ENCODE assay signal across 27 mouse cellular contexts in genomic region chr1:156811928-156812327, GRCm38 (mm10). TPM values are rescaled to one million over a fixed set of nuclear protein-coding genes. Genes with fewer than 3 reads are reported as not detected.
DNase-seq lines count a peak whose midpoint lies in the region; ATAC-seq lines count a peak whose summit lies in the region.
"Had no signal": no experiment of that assay in that cellular context is flagged by ENCODE, and none has a peak within 500 bp of the region (broad histone marks: within the 10 kb centered on the region; RNA-seq: fewer than 3 reads in every experiment).

No protein-coding gene starts in this region.

- no peak for DNase-seq in frontal cortex, postnatal 36 days (ENCODE audit: low spot score in 2 of 2)
- DNase-seq in hindbrain, embryonic 11.5 days (ENCODE audit: low spot score) = no peak
- DNase-seq in brain, adult 2 months (ENCODE audit: low read depth, low spot score) = peak; percentile 20
- DNase-seq in large intestine, adult 2 months (ENCODE audit: low read depth, low spot score) = peak; percentile 59
- DNase-seq: adrenal gland, postnatal 10 days; adrenal gland, postnatal 36 days; cerebellum, adult 11 months; cerebellum, adult 2 months; cerebellum, adult 9-11 months; cerebellum, postnatal 36 days; embryo, embryonic 11 days; gastrocnemius, adult 2 months; gastrocnemius, postnatal 14 days; heart, adult 18-20 months; heart, postnatal 14 days; heart, postnatal 4 days; kidney, adult 11 months had no signal

- no peaks in the 10 kb centered on the region for H3K9me3 ChIP-seq in hindbrain, embryonic 16.5 days (ENCODE audit: control insufficient read depth, low read length)
- H3K9me3 ChIP-seq in hindbrain, embryonic 11.5 days (ENCODE audit: control insufficient read depth, low read length) = no peaks in the 10 kb centered on the region
- H3K9me3 ChIP-seq: embryonic facial prominence, embryonic 10.5 days; embryonic facial prominence, embryonic 13.5 days; forebrain, embryonic 12.5 days; forebrain, embryonic 15.5 days; heart, embryonic 13.5 days; hindbrain, embryonic 12.5 days had no signal

- no peak overlapping the region for H3K4me2 ChIP-seq in hindbrain, embryonic 16.5 days (ENCODE audit: low read length)
- no peak overlapping the region for H3K4me2 ChIP-seq in hindbrain, embryonic 11.5 days (replicated peaks; ENCODE audit: low read depth, low read length)
- H3K4me2 ChIP-seq: embryonic facial prominence, embryonic 13.5 days; forebrain, embryonic 12.5 days; forebrain, embryonic 15.5 days; heart, embryonic 13.5 days; hindbrain, embryonic 12.5 days had no signal

- no peak overlapping the region for H3K4me3 ChIP-seq in hindbrain, embryonic 16.5 days (ENCODE audit: low read length)
- H3K4me3 ChIP-seq in hindbrain, embryonic 11.5 days (ENCODE audit: low read depth, low read length) = no peak overlapping the region
- H3K4me3 ChIP-seq: embryonic facial prominence, embryonic 10.5 days; embryonic facial prominence, embryonic 13.5 days; erythroblast, embryonic 14.5 days; forebrain, embryonic 12.5 days; forebrain, embryonic 15.5 days; gastrocnemius, adult 2 months; heart, embryonic 13.5 days; hindbrain, embryonic 12.5 days had no signal

- no peak overlapping the region for H3K27ac ChIP-seq in hindbrain, embryonic 16.5 days (ENCODE audit: low read depth, low read length)
- H3K27ac ChIP-seq in hindbrain, embryonic 11.5 days (ENCODE audit: low read depth, low read length) = no peak overlapping the region
- H3K27ac ChIP-seq: embryonic facial prominence, embryonic 10.5 days; embryonic facial prominence, embryonic 13.5 days; forebrain, embryonic 12.5 days; forebrain, embryonic 15.5 days; gastrocnemius, adult 2 months; heart, embryonic 13.5 days; hindbrain, embryonic 12.5 days had no signal

- H3K27me3 ChIP-seq in hindbrain, embryonic 16.5 days (replicated peaks; ENCODE audit: control insufficient read depth, insufficient read depth, low read length) = no peaks in the 10 kb centered on the region
- no peaks in the 10 kb centered on the region for H3K27me3 ChIP-seq in hindbrain, embryonic 11.5 days (ENCODE audit: control insufficient read depth, insufficient read depth, low read length)
- H3K27me3 ChIP-seq: embryonic facial prominence, embryonic 13.5 days; forebrain, embryonic 12.5 days; forebrain, embryonic 15.5 days; heart, embryonic 13.5 days; hindbrain, embryonic 12.5 days had no signal

- WGBS in hindbrain, embryonic 16.5 days = 62% methylated on average over 7 of the region's 7 CpGs
- 84% methylated on average over 7 of the region's 7 CpGs for WGBS in hindbrain, embryonic 11.5 days
- WGBS in large intestine, adult 2 months = 27% methylated on average over 7 of the region's 7 CpGs

- peaks cover 14% of the 10 kb centered on the region; the same call in 1 of the 2 replicates for H3K36me3 ChIP-seq in hindbrain, embryonic 16.5 days (ENCODE audit: control insufficient read depth, insufficient read depth, low read length)
- H3K36me3 ChIP-seq in hindbrain, embryonic 11.5 days (ENCODE audit: control insufficient read depth, insufficient read depth, low read length) = no peaks in the 10 kb centered on the region

- no peak overlapping the region for H3K9ac ChIP-seq in hindbrain, embryonic 16.5 days (ENCODE audit: low read depth, low read length)
- H3K9ac ChIP-seq in hindbrain, embryonic 11.5 days (ENCODE audit: low read depth, low read length) = no peak overlapping the region
- H3K9ac ChIP-seq: embryonic facial prominence, embryonic 13.5 days; forebrain, embryonic 12.5 days; forebrain, embryonic 15.5 days; heart, embryonic 13.5 days; hindbrain, embryonic 12.5 days had no signal

- peak; percentile 38; the same call in 1 of the 2 replicates for ATAC-seq in frontal cortex, adult (ENCODE audit: low TSS enrichment)
- ATAC-seq in hindbrain, embryonic 16.5 days = 0 out of 2 replicates have a peak, but pooled peaks have one; percentile 24
- no peak for ATAC-seq in hindbrain, embryonic 11.5 days (ENCODE audit: low FRiP score)
- no peak for ATAC-seq in activated CD4-positive, CD25-positive, alpha-beta regulatory T cell, adult 4 months
- ATAC-seq: forebrain, embryonic 15.5 days had no signal

- no peaks in the 10 kb centered on the region for H3K4me1 ChIP-seq in hindbrain, embryonic 16.5 days (ENCODE audit: control insufficient read depth, insufficient read depth, low read depth, low read length)
- no peaks in the 10 kb centered on the region for H3K4me1 ChIP-seq in hindbrain, embryonic 11.5 days (replicated peaks; ENCODE audit: control insufficient read depth, insufficient read depth, low read length)
- H3K4me1 ChIP-seq: forebrain, embryonic 12.5 days had no signal

RNA-seq across cellular contexts. Expression of gene Angptl1, which starts 26.4 kb away (rescaled TPM):
- 1.7 and 3.5 TPM in 2 replicates for polyA plus RNA-seq in hindbrain, embryonic 16.5 days (2015; fragmentation: Nextera tagmentation; extraction: Ambion mirVana)
- polyA plus RNA-seq in hindbrain, embryonic 11.5 days (2014; fragmentation: Nextera tagmentation; extraction: Ambion mirVana) = 5.1 and 6.9 TPM in 2 replicates
- 5.3 and 6.6 TPM in 2 replicates for polyA plus RNA-seq in large intestine, adult 2 months (2012; rRNA removed)
- under 1 TPM; 0.74 to 0.83 TPM for polyA plus RNA-seq in activated CD4-positive, CD25-positive, alpha-beta regulatory T cell, adult 4 months (2017; shearing (Covaris generic))
- polyA plus RNA-seq: erythroblast, embryonic 14.5 days had no signal

Comparison
In these comparisons a context has a peak if more than half of its experiments do, and no peak if none do; other contexts are left out.
1. ATAC-seq: peak in frontal cortex, adult (single experiment) and hindbrain, embryonic 16.5 days (single experiment); none in hindbrain, embryonic 11.5 days (single experiment) and activated CD4-positive, CD25-positive, alpha-beta regulatory T cell, adult 4 months (single experiment).
2. DNase-seq: peak in brain, adult 2 months (single experiment) and large intestine, adult 2 months (single experiment); none in frontal cortex, postnatal 36 days (0 of 2) and hindbrain, embryonic 11.5 days (single experiment).